Mouse (Mus musculus): ENCODE data around the gene Lsmem1.

Gene Lsmem1

DNA sequence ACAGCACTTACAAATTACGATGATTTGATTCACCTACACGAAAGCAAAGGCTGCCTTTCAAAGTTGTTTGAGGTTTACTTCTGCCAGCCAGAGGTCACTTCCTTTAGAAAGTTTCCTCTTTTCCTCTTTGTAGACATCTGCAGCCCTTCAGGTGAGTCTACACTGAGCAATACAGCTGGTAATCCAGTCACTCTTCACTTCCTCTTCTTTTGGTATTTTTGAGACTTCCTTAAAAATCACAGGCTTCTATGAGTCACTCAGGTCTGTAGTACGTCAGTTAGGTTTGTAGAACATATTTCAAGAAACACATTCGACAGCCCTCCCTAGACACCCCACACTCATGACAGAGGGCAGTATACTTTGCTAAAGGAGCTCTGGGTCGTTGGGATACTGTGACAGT lies 58.6 kb downstream of the Lsmem1 start:
- no peak for DNase-seq (ENCODE audit: low spot score in 2 of 2)

DNA sequence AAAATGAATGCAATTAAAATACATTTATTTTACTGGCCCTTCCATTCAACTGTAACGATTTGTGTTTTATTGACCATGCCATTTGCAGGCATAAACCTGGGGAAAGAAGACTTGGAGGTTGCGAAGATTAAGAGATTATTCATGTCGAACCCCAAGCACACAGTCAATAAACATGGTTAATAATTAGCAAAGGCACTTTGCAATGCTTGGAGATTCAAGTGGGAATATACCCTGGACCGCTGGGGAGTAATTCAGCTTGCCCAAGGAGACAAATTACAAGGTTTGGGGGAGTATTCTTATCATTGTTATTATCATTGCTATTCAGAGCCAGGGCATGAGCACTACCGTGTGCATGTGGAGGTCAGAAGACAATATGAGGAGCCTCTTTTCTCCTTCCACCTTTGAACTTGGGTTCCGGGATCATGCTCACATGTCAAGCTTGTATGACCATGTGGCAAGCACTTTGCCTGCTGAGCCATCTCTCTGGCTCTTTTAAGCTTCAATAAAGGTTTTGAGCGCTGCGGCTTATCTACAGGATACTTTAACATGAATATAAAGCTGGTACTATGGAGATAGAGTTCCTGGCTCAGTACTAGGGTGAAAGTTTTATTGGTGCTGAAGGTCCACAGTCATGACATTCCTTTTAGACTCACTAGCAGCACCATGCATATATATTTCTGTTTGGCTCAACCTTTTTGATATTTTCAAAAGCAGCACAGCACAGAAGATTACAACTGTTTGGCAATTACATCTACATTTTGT lies 59.6 kb downstream of the Lsmem1 start:
- DNase-seq (ENCODE audit: low spot score in 2 of 2) = no peak

DNA sequence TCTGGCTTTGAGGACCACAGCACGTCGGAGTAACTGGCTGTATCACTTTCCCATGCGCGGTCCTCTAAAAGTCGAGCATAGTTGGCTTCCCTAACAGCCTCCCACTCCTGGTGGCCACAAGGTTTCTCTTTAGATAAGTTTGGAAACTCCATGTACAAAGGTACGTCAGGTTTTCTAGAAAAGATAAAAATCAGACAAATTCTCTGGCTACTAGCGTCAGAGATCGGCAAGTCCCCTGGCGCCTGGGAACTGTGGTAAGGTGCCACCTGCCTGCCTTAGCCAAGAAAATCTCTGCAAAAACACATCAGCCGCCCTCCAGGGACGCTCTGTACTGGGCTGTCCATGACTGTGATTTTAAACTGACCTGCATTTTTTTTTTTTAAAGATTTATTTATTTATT lies 64.8 kb downstream of the Lsmem1 start:
- no peak for DNase-seq (ENCODE audit: low spot score in 2 of 2)

DNA sequence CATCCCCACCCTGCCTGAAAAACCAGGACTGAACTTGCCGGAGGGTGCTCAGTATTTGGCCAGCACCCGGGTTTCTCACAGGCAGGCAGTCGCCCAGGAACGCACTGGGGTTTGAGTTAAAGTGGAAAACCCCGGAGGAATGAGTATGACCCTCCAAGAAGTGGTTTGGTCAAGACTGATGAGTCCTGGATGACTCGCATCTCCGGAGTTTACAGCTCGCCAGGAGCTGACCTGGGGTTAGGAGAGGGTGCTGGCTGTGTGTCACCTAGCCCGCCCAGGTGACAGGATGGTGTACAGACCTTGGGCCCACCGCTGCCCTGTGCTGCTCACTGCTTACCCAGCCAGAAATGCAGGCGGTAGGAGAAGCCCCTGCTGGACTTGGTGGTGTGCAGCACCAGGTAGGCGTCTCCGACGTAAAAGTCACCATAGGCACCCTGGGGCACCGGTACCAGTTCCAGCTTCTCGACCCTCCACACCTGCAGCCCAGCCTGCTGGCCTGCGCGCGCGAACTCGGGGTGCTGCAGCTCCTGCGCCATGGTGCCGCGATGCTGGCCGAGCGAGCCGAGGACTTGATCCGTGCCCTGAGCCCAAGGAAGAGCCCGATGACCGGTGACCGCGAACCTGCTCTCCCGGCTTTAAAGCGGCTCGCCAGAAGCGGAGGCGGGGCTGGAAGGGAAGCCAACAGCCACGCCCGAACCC lies 65.6 kb downstream of the Lsmem1 start, which contains the start of gene Scin:
Gene Scin (minus strand): TSS at position 656 of the 699 bp plus-strand sequence.
- DNase-seq (ENCODE audit: low spot score in 2 of 2) = no peak

DNA sequence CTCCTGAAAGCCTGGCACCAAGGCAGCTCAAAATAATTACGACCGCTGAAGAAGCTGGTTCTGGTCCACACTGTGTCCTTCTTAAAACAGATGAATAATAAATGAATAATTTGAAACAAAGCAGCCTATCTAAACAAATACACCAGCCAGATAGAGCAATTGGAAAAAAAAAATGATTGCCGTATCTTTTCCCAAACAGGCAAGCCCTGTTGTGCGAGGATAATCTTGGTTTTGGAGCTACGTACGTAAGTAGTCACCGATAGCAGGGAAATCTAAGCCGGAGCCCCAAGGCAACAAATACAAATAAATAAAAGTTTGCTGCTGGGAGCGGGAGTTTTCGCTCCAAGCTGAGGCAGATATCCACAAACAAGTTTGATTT lies 66.1 kb downstream of the Lsmem1 start:
- DNase-seq (ENCODE audit: low spot score in 2 of 2) = no peak
